11 mouse cellular contexts compared by ENCODE assay signal in genomic region chr1:180408832-180409231, GRCm38 (mm10).
DNase-seq lines count a peak whose midpoint lies in the region; ATAC-seq and TF ChIP-seq lines count a peak whose summit lies in the region.
"Had no signal": no experiment of that assay in that cellular context is flagged by ENCODE, and none has a peak within 500 bp of the region (broad histone marks: within the 10 kb centered on the region; RNA-seq: fewer than 3 reads in every experiment).

No protein-coding gene starts in this region.

- H3K9me3 ChIP-seq in intestine, embryonic 16.5 days (ENCODE audit: control insufficient read depth, low read length) = no peaks in the 10 kb centered on the region

- no peak overlapping the region for H3K9ac ChIP-seq in intestine, embryonic 16.5 days (ENCODE audit: low read depth, low read length)
- H3K9ac ChIP-seq: lung, embryonic 14.5 days had no signal

- DNase-seq in embryo, embryonic 10.5 days (ENCODE audit: low spot score) = peak; percentile 15
- DNase-seq in embryo, embryonic 10 days (ENCODE audit: low spot score) = no peak
- DNase-seq in layer of hippocampus, adult 2 months (ENCODE audit: low spot score in 2 of 2) = no peak
- DNase-seq in layer of hippocampus, postnatal 36 days = no peak
- peak; percentile 74 for DNase-seq in lung, postnatal 36 days
- DNase-seq in urinary bladder, postnatal 25 days (ENCODE audit: low spot score) = no peak
- DNase-seq in right cerebral cortex, postnatal 10 days (ENCODE audit: low spot score in 2 of 2) = no peak
- DNase-seq: lung, embryonic 14.5 days; right cerebral cortex, adult 18-20 months had no signal

- no peak overlapping the region for H3K4me3 ChIP-seq in layer of hippocampus, adult 2 months
- H3K4me3 ChIP-seq in intestine, embryonic 16.5 days (ENCODE audit: low read length) = no peak overlapping the region

- 25% methylated on average over 9 of the region's 9 CpGs for WGBS in intestine, embryonic 16.5 days

- H3K27me3 ChIP-seq in intestine, embryonic 16.5 days (replicated peaks; ENCODE audit: control insufficient read depth, insufficient read depth, low read length) = no peaks in the 10 kb centered on the region
- H3K27me3 ChIP-seq: Patski had no signal

- no peaks in the 10 kb centered on the region for H3K36me3 ChIP-seq in intestine, embryonic 16.5 days (ENCODE audit: control insufficient read depth, insufficient read depth, low read length)

- TF ChIP-seq CTCF in layer of hippocampus, adult 2 months (conservative IDR thresholded peaks at IDR 0.05) = no peak

- ATAC-seq in intestine, embryonic 16.5 days = 0 out of 2 replicates have a peak, but pooled peaks have one; percentile 8
- ATAC-seq: Patski had no signal

- peak overlapping the region; percentile 71 for H3K27ac ChIP-seq in layer of hippocampus, adult 2 months
- no peak overlapping the region for H3K27ac ChIP-seq in intestine, embryonic 16.5 days (ENCODE audit: low read length)

- H3K4me2 ChIP-seq in intestine, embryonic 16.5 days (ENCODE audit: low read depth, low read length) = no peak overlapping the region
- H3K4me2 ChIP-seq: lung, embryonic 14.5 days had no signal

- H3K4me1 ChIP-seq in intestine, embryonic 16.5 days (ENCODE audit: control insufficient read depth, insufficient read depth, low read length) = peaks cover 48% of the 10 kb centered on the region

Comparison
In these comparisons a context has a peak if more than half of its experiments do, and no peak if none do; other contexts are left out.
1. DNase-seq: peak in embryo, embryonic 10.5 days (single experiment) and lung, postnatal 36 days (single experiment); none in embryo, embryonic 10 days (single experiment), layer of hippocampus, adult 2 months (0 of 2), layer of hippocampus, postnatal 36 days (0 of 2), urinary bladder, postnatal 25 days (single experiment) and right cerebral cortex, postnatal 10 days (0 of 2).